Mouse (Mus musculus): ENCODE data around the gene Phc3.
"Not testable (repeated sequence)": the region's sequence is repeated elsewhere in the genome, so short reads cannot be mapped to it uniquely, and the experiment has no call there.

Gene Phc3

GRCm38 (mm10) chr3:30868176-30868575 lies 101.0 kb downstream of the Phc3 start:
- no peak for DNase-seq

GRCm38 (mm10) chr3:30864640-30865039 lies 104.6 kb downstream of the Phc3 start:
- no peak for DNase-seq

- no peak for DNase-seq
These were observed 105.3 kb downstream of the Phc3 start for GRCm38 (mm10) chr3:30863712-30864435.

GRCm38 (mm10) chr3:30860705-30861104 lies 108.5 kb downstream of the Phc3 start:
- DNase-seq: no peak

GRCm38 (mm10) chr3:30859599-30859998 lies 109.6 kb downstream of the Phc3 start:
- DNase-seq: not testable (repeated sequence)

- DNase-seq: peak; percentile 62
These were observed 113.4 kb downstream of the Phc3 start, which contains the start of gene Gpr160 for GRCm38 (mm10) chr3:30855604-30856458. Gene Gpr160, plus strand, starts transcription at chr3:30855950.

GRCm38 (mm10) chr3:30853596-30853995 lies 115.6 kb downstream of the Phc3 start:
- no peak for DNase-seq

- no peak for DNase-seq
These were observed 117.8 kb downstream of the Phc3 start for GRCm38 (mm10) chr3:30851422-30851821.
